In genomic region chr4:59363041-59363440, GRCm38 (mm10) we compare ENCODE assay signal across 9 mouse cellular contexts.
DNase-seq lines count a peak whose midpoint lies in the region; ATAC-seq and TF ChIP-seq lines count a peak whose summit lies in the region.
"Had no signal": no experiment of that assay in that cellular context is flagged by ENCODE, and none has a peak within 500 bp of the region (broad histone marks: within the 10 kb centered on the region; RNA-seq: fewer than 3 reads in every experiment).

No protein-coding gene starts in this region.

- no peak for TF ChIP-seq CTCF in kidney, adult 2 months (conservative IDR thresholded peaks at IDR 0.05; ENCODE audit: insufficient read depth, insufficient read length, low read depth, low read length)
- TF ChIP-seq CTCF in lung, embryonic 14.5 days (IDR thresholded peaks at IDR 0.05; ENCODE audit: low read depth), result no peak

- no peaks in the 10 kb centered on the region; the same call in 1 of the 2 replicates for H3K4me1 ChIP-seq in kidney, adult 2 months (ENCODE audit: control insufficient read depth, insufficient read depth, low read length)
- peaks cover 19% of the 10 kb centered on the region for H3K4me1 ChIP-seq in lung, embryonic 14.5 days (ENCODE audit: insufficient read depth)
- H3K4me1 ChIP-seq in limb, embryonic 10.5 days, result peaks cover 14% of the 10 kb centered on the region
- peaks cover 3% of the 10 kb centered on the region; the same call in 1 of the 2 replicates for H3K4me1 ChIP-seq in hindbrain, embryonic 16.5 days (ENCODE audit: control insufficient read depth, insufficient read depth, low read depth, low read length)

- H3K27ac ChIP-seq in kidney, adult 2 months (ENCODE audit: insufficient read depth, low read depth, low read length), result no peak overlapping the region
- peak overlapping the region; percentile 24; the same call in 1 of the 2 replicates for H3K27ac ChIP-seq in lung, embryonic 14.5 days (ENCODE audit: low read depth)
- H3K27ac ChIP-seq in limb, embryonic 10.5 days, result no peak overlapping the region
- no peak overlapping the region for H3K27ac ChIP-seq in hindbrain, embryonic 16.5 days (ENCODE audit: low read depth, low read length)

- no peak overlapping the region for H3K9ac ChIP-seq in lung, embryonic 14.5 days
- no peak overlapping the region for H3K9ac ChIP-seq in hindbrain, embryonic 16.5 days (ENCODE audit: low read depth, low read length)

- H3K27me3 ChIP-seq in kidney, adult 2 months (replicated peaks; ENCODE audit: control insufficient read depth, insufficient read depth, low read length), result no peaks in the 10 kb centered on the region
- H3K27me3 ChIP-seq in lung, embryonic 14.5 days (ENCODE audit: insufficient read depth, low read length), result no peaks in the 10 kb centered on the region
- no peaks in the 10 kb centered on the region for H3K27me3 ChIP-seq in limb, embryonic 10.5 days (ENCODE audit: low read depth, poor library complexity, severe bottlenecking)
- H3K27me3 ChIP-seq in hindbrain, embryonic 16.5 days (replicated peaks; ENCODE audit: control insufficient read depth, insufficient read depth, low read length), result no peaks in the 10 kb centered on the region
- H3K27me3 ChIP-seq: CH12.LX had no signal

- H3K4me2 ChIP-seq in lung, embryonic 14.5 days, result no peak overlapping the region
- H3K4me2 ChIP-seq in hindbrain, embryonic 16.5 days (ENCODE audit: low read length), result no peak overlapping the region

- no peaks in the 10 kb centered on the region for H3K36me3 ChIP-seq in kidney, adult 2 months (ENCODE audit: control insufficient read depth, insufficient read depth, low read length)
- H3K36me3 ChIP-seq in lung, embryonic 14.5 days (ENCODE audit: insufficient read depth), result no peaks in the 10 kb centered on the region
- no peaks in the 10 kb centered on the region for H3K36me3 ChIP-seq in limb, embryonic 10.5 days
- H3K36me3 ChIP-seq in hindbrain, embryonic 16.5 days (ENCODE audit: control insufficient read depth, insufficient read depth, low read length), result no peaks in the 10 kb centered on the region

- 18% methylated on average over 9 of the region's 9 CpGs for whole genome bisulfite sequencing in kidney, adult 2 months
- 35% methylated on average over 9 of the region's 9 CpGs for WGBS in lung, embryonic 14.5 days
- whole genome bisulfite sequencing in limb, embryonic 10.5 days, result 82% methylated on average over 9 of the region's 9 CpGs
- WGBS in hindbrain, embryonic 16.5 days, result 87% methylated on average over 9 of the region's 9 CpGs

- peak; percentile 31 for DNase-seq in retina, postnatal 1 day
- no peak for DNase-seq in retina, embryonic 14.5 days (ENCODE audit: low spot score)
- DNase-seq in kidney, adult 2 months, result peak; percentile 65
- peak; percentile 63 for DNase-seq in lung, embryonic 14.5 days
- DNase-seq in limb, embryonic 10.5 days (ENCODE audit: low spot score), result no peak
- DNase-seq in cerebellum, adult 8-10 months, result no peak
- DNase-seq in right cerebral cortex, postnatal 14 days, result no peak

- peak; percentile 37 for ATAC-seq in lung, embryonic 14.5 days (ENCODE audit: insufficient read depth)
- ATAC-seq in hindbrain, embryonic 16.5 days, result no peak

- TF ChIP-seq POLR2A in kidney, adult 2 months (IDR thresholded peaks at IDR 0.05; ENCODE audit: low read depth, low read length), result no peak

- no peaks in the 10 kb centered on the region for H3K9me3 ChIP-seq in lung, embryonic 14.5 days (ENCODE audit: low read depth, low read length)
- no peaks in the 10 kb centered on the region for H3K9me3 ChIP-seq in limb, embryonic 10.5 days (replicated peaks)
- H3K9me3 ChIP-seq in hindbrain, embryonic 16.5 days (ENCODE audit: control insufficient read depth, low read length), result no peaks in the 10 kb centered on the region

- H3K4me3 ChIP-seq in kidney, adult 2 months (ENCODE audit: insufficient read depth, low read depth, low read length), result no peak overlapping the region
- no peak overlapping the region for H3K4me3 ChIP-seq in lung, embryonic 14.5 days (ENCODE audit: low read depth, low read length)
- no peak overlapping the region for H3K4me3 ChIP-seq in limb, embryonic 10.5 days
- H3K4me3 ChIP-seq in hindbrain, embryonic 16.5 days (ENCODE audit: low read length), result no peak overlapping the region

Comparison
In these comparisons a context has a peak if more than half of its experiments do, and no peak if none do; other contexts are left out.
1. DNase-seq: peak in retina, postnatal 1 day (single experiment), kidney, adult 2 months (single experiment) and lung, embryonic 14.5 days (single experiment); none in retina, embryonic 14.5 days (single experiment), limb, embryonic 10.5 days (single experiment), cerebellum, adult 8-10 months (single experiment) and right cerebral cortex, postnatal 14 days (single experiment).